Comparison of ENCODE assay signal across 8 mouse cellular contexts in the genomic region with DNA sequence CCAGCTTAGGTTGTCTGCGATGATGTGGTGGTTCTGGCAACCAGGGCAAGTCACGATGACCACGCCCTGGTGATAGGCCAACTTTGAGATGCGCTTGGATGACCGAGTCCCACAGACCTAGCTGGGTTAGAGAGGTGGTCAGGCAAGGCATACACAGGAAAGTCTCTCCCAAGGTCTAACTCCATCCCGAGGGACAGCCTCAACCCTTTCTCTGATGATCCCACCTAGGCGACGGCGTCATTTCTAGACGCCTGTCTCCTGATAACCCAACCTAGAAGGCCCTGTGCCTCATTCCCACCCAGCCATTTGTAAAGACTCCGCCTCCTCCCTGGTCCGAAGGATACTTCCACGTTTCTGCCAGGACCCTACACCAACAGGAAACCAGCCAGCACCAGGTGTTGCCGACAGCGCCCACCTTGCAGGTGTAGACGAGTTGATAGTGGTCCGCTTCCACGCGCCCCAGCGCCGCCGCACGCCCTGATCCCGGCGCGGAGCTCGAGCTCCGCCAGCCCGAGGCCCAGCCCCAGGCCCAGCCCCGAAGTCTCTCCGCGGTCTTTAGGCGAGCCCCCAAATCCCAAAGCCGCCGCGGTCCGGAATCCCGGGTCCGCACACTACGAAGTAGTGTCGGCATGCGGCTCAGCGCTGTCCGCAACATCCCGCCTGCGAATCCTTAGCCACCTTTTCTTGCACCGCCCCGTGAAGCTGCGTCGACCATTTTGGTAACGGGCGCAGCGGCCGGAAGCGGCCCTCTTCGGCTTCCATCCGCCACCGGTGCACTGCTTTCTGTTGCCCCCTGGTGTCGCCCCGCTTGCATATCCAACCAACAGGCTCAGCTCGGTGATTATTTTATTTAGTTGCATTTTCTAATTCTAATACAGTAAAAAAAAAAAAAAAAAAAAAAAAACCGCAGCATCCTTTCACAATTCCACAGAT. TPM values are rescaled to one million over a fixed set of nuclear protein-coding genes. Genes with fewer than 3 reads are reported as not detected.
DNase-seq lines count a peak whose midpoint lies in the region; ATAC-seq lines count a peak whose summit lies in the region.

Dnlz (minus strand) TSS at position 753 of the 933 bp plus-strand sequence.

- H3K27ac ChIP-seq in heart, embryonic 13.5 days (replicated peaks), result peak within 1 kb of the TSS; percentile 83
- H3K27ac ChIP-seq in liver, embryonic 12.5 days, result peak within 1 kb of the TSS; percentile 77
- peak within 1 kb of the TSS; percentile 87 for H3K27ac ChIP-seq in stomach, embryonic 15.5 days

- H3K9me3 ChIP-seq in heart, embryonic 13.5 days, result no peaks in the 10 kb centered on the region
- H3K9me3 ChIP-seq in liver, embryonic 12.5 days (replicated peaks), result no peaks in the 10 kb centered on the region
- no peaks in the 10 kb centered on the region for H3K9me3 ChIP-seq in stomach, embryonic 15.5 days

- H3K36me3 ChIP-seq in heart, embryonic 13.5 days, result peaks cover 38% of the 10 kb centered on the region
- peaks cover 25% of the 10 kb centered on the region for H3K36me3 ChIP-seq in liver, embryonic 12.5 days
- peaks cover 8% of the 10 kb centered on the region; the same call in 1 of the 2 replicates for H3K36me3 ChIP-seq in stomach, embryonic 15.5 days

- peaks cover 31% of the 10 kb centered on the region for H3K4me1 ChIP-seq in heart, embryonic 13.5 days
- H3K4me1 ChIP-seq in liver, embryonic 12.5 days, result peaks cover 37% of the 10 kb centered on the region
- H3K4me1 ChIP-seq in stomach, embryonic 15.5 days, result peaks cover 10% of the 10 kb centered on the region

- ATAC-seq in erythroid progenitor cell, adult 5-6 weeks (replicated peaks; ENCODE audit: low FRiP score, poor library complexity, severe bottlenecking), result peak; percentile 93
- ATAC-seq in heart, embryonic 13.5 days (ENCODE audit: extremely low read depth, insufficient number of reproducible peaks, low FRiP score, low TSS enrichment), result no peak
- ATAC-seq in liver, embryonic 12.5 days, result peak; percentile 77
- peak; percentile 77 for ATAC-seq in stomach, embryonic 15.5 days (ENCODE audit: insufficient read depth, low FRiP score, low read depth)

- H3K4me2 ChIP-seq in heart, embryonic 13.5 days, result peak within 1 kb of the TSS; percentile 99
- peak within 1 kb of the TSS; percentile 94 for H3K4me2 ChIP-seq in liver, embryonic 12.5 days
- peak within 1 kb of the TSS; percentile 92 for H3K4me2 ChIP-seq in stomach, embryonic 15.5 days

- DNase-seq in CD4-positive helper T cell, adult 2 months (ENCODE audit: low read depth, low spot score), result peak; percentile 95
- peak; percentile 86 for DNase-seq in brain, embryonic 18.5 days (ENCODE audit: low read depth, low spot score)
- DNase-seq in kidney, postnatal 10 days, result peak; percentile 97
- peak; percentile 86 to 91 for DNase-seq in natural killer cell, adult 2 months (ENCODE audit: low spot score in 2 of 2)

- no peaks in the 10 kb centered on the region for H3K27me3 ChIP-seq in heart, embryonic 13.5 days (replicated peaks)
- H3K27me3 ChIP-seq in liver, embryonic 12.5 days (replicated peaks), result no peaks in the 10 kb centered on the region
- no peaks in the 10 kb centered on the region for H3K27me3 ChIP-seq in stomach, embryonic 15.5 days (replicated peaks)

- peak within 1 kb of the TSS; percentile 97 for H3K9ac ChIP-seq in heart, embryonic 13.5 days
- H3K9ac ChIP-seq in liver, embryonic 12.5 days, result peak within 1 kb of the TSS; percentile 79
- peak within 1 kb of the TSS; percentile 92 for H3K9ac ChIP-seq in stomach, embryonic 15.5 days

- peak within 1 kb of the TSS; percentile 86 for H3K4me3 ChIP-seq in heart, embryonic 13.5 days
- H3K4me3 ChIP-seq in liver, embryonic 12.5 days, result peak within 1 kb of the TSS; percentile 81
- H3K4me3 ChIP-seq in stomach, embryonic 15.5 days (replicated peaks), result peak within 1 kb of the TSS; percentile 68

- WGBS in heart, embryonic 13.5 days, result 2% methylated on average over 62 of the region's 62 CpGs
- 3% methylated on average over 62 of the region's 62 CpGs for WGBS in liver, embryonic 12.5 days (ENCODE audit: insufficient replicate concordance)
- 2% methylated on average over 62 of the region's 62 CpGs for WGBS in stomach, embryonic 15.5 days

RNA-seq across cellular contexts. Expression of gene Dnlz, which starts in this region (rescaled TPM):
- 0.72 and 0.84 TPM in 2 replicates for total RNA-seq in erythroid progenitor cell, adult 5-6 weeks (2015; ENCODE audit: low replicate concordance)
- 1.8 and 2.7 TPM in 2 replicates for total RNA-seq in erythroid progenitor cell, adult 5-6 weeks (2017; ENCODE audit: low replicate concordance)
- 27.5 and 28.7 TPM in 2 replicates for polyA plus RNA-seq in heart, embryonic 13.5 days (2015; fragmentation: Nextera tagmentation; extraction: Ambion mirVana)
- polyA plus RNA-seq in liver, embryonic 12.5 days (2016; fragmentation: Nextera tagmentation; extraction: Ambion mirVana), result 16.1 and 17.0 TPM in 2 replicates
- polyA plus RNA-seq in stomach, embryonic 15.5 days (2015; fragmentation: Nextera tagmentation; extraction: Ambion mirVana), result 22.2 and 25.1 TPM in 2 replicates
